Comparison of ENCODE assay signal across 8 mouse cellular contexts in the genomic region with DNA sequence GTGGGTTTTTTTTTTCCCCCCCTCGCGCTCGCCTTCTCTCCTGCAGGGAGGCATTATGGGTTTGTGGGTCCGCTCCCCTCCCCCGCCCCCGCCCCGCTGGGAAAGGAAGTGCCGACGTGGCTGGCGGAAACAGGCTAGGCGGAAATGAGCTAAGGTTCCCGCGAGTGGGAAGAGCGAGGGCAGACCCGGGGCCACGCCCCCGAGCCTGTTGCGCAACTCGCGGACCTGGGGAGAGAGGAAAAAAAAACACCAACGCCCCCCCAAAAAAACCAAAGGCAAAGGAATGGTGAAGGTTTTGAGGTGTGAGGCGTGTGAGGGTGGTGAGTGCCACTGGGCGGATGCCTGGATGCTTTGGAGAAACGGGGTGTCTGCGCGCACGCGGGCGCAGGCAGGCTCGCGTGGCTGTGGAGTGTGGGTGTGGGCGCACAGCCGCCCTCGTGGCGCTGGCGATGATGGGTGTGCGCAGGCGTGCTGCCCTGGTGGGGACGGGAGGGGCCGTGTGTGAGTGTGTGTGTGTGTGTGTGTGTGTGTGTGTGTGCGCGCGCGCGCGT. TPM values are rescaled to one million over a fixed set of nuclear protein-coding genes. Genes with fewer than 3 reads are reported as not detected.
DNase-seq lines count a peak whose midpoint lies in the region; ATAC-seq and TF ChIP-seq lines count a peak whose summit lies in the region.

No protein-coding gene starts in this region.

- H3K4me2 ChIP-seq in forebrain, embryonic 15.5 days (replicated peaks) = peak overlapping the region; percentile 49

- H3K4me1 ChIP-seq in ES-E14 (ENCODE audit: control insufficient read depth in 2 of 2, insufficient read depth in 2 of 2, low read length in 2 of 2, poor library complexity in 1 of 2) = 0 out of 4 replicates have a peak, but pooled peaks cover 0 to 1% of the 10 kb centered on the region in 2 experiments
- peaks cover 13% of the 10 kb centered on the region for H3K4me1 ChIP-seq in forebrain, embryonic 15.5 days
- H3K4me1 ChIP-seq in hindbrain, embryonic 10.5 days (replicated peaks) = peaks cover 8% of the 10 kb centered on the region; the same call in 1 of the 2 replicates

- peak; percentile 79 for ATAC-seq in forebrain, embryonic 15.5 days (replicated peaks)

- no peak for DNase-seq in ES-E14 (ENCODE audit: low read depth, low spot score)
- DNase-seq in c-Kit-positive CD71-negative TER-119-negative erythroid progenitor cells, embryonic 14.5 days (ENCODE audit: low read depth) = peak; percentile 75
- DNase-seq in hindbrain, embryonic 10.5 days (ENCODE audit: low spot score) = peak; percentile 64
- peak; percentile 59 to 68 for DNase-seq in left cerebral cortex, adult 8-10 months (ENCODE audit: low spot score in 2 of 2)
- DNase-seq in right cerebral cortex, postnatal 10 days (ENCODE audit: low spot score in 2 of 2) = peak; percentile 88
- peak; percentile 91 for DNase-seq in urinary bladder, postnatal 14 days (ENCODE audit: low spot score)

- peaks cover 3% of the 10 kb centered on the region for H3K36me3 ChIP-seq in ES-E14 (ENCODE audit: control insufficient read depth, insufficient read depth, low read length, poor library complexity, severe bottlenecking)
- no peaks in the 10 kb centered on the region for H3K36me3 ChIP-seq in forebrain, embryonic 15.5 days
- peaks cover 24% of the 10 kb centered on the region for H3K36me3 ChIP-seq in hindbrain, embryonic 10.5 days
- no peaks in the 10 kb centered on the region for H3K36me3 ChIP-seq in macrophage (ENCODE audit: inconsistent target)

- peak overlapping the region; percentile 96 for H3K9ac ChIP-seq in ES-E14 (ENCODE audit: insufficient read depth, low read depth, low read length, poor library complexity, severe bottlenecking)
- H3K9ac ChIP-seq in forebrain, embryonic 15.5 days (replicated peaks) = peak overlapping the region; percentile 50

- WGBS in forebrain, embryonic 15.5 days = 30% methylated on average over 38 of the region's 46 CpGs
- 21% methylated on average over 46 of the region's 46 CpGs for WGBS in hindbrain, embryonic 10.5 days
- 17% methylated on average over 31 of the region's 46 CpGs for WGBS in macrophage (ENCODE audit: missing documents)

- H3K4me3 ChIP-seq in ES-E14 (ENCODE audit: insufficient read depth in 1 of 2, low read depth in 1 of 2, low read length in 2 of 2, poor library complexity in 1 of 2, severe bottlenecking in 1 of 2) = peak overlapping the region; percentile 82 to 89
- peak overlapping the region; percentile 59 for H3K4me3 ChIP-seq in forebrain, embryonic 15.5 days
- H3K4me3 ChIP-seq in hindbrain, embryonic 10.5 days = peak overlapping the region; percentile 58
- peak overlapping the region; percentile 26 for H3K4me3 ChIP-seq in macrophage (ENCODE audit: inconsistent target)

- H3K79me2 ChIP-seq in macrophage (ENCODE audit: inconsistent target) = peaks cover 39% of the 10 kb centered on the region

- in situ Hi-C loops in ES-E14 (cut with MboI; ENCODE audit: low sequenced_read_pairs in 2 of 2, unreplicated experiment in 2 of 2) = no loop called here

- no peaks in the 10 kb centered on the region for H3K27me3 ChIP-seq in forebrain, embryonic 15.5 days
- no peaks in the 10 kb centered on the region for H3K27me3 ChIP-seq in hindbrain, embryonic 10.5 days (ENCODE audit: insufficient read depth, poor library complexity, severe bottlenecking)

- no peaks in the 10 kb centered on the region for H3K9me3 ChIP-seq in ES-E14 (ENCODE audit: control insufficient read depth, insufficient read depth, low read depth, low read length)
- H3K9me3 ChIP-seq in forebrain, embryonic 15.5 days = no peaks in the 10 kb centered on the region
- no peaks in the 10 kb centered on the region for H3K9me3 ChIP-seq in hindbrain, embryonic 10.5 days

- H3K27ac ChIP-seq in ES-E14 (ENCODE audit: insufficient read depth, low read depth, low read length, poor library complexity, severe bottlenecking) (peak overlapping the region; percentile 91), macrophage (peak overlapping the region; percentile 84)
- H3K27ac ChIP-seq in forebrain, embryonic 15.5 days (replicated peaks) = peak overlapping the region; percentile 94
- H3K27ac ChIP-seq in hindbrain, embryonic 10.5 days = peak overlapping the region; percentile 91

TF ChIP-seq in ES-E14, 5 proteins besides CTCF, POLR2A, EP300 and RAD21:
- TF ChIP-seq ZNF384 (IDR thresholded peaks at IDR 0.05; ENCODE audit: low read depth, low read length) (peak; percentile 75), CHD2 (IDR thresholded peaks at IDR 0.05; ENCODE audit: low read depth, low read length) (no peak)

RNA-seq across cellular contexts. Expression of a gene that starts 1.8 kb away (rescaled TPM):
- 236 and 337 TPM in 2 replicates for total RNA-seq in ES-E14 (2012; rRNA removed)
- 552 and 561 TPM in 2 replicates for polyA plus RNA-seq in forebrain, embryonic 15.5 days (2015; fragmentation: Nextera tagmentation; extraction: Ambion mirVana)
- polyA plus RNA-seq in hindbrain, embryonic 10.5 days (2016; fragmentation: Nextera tagmentation; extraction: Ambion mirVana) = 514 and 571 TPM in 2 replicates
- total RNA-seq in left cerebral cortex, adult 8-10 months (2022) = 100 to 1,000 TPM; 291 to 334 (median 319) TPM
- 100 to 1,000 TPM; 169 to 473 (median 283) TPM for total RNA-seq in macrophage (2018; cell fraction: chromatin; rRNA removed)
- total RNA-seq in macrophage (2018; cell fraction: cytosol; rRNA removed) = 100 to 1,000 TPM; 168 to 303 (median 214) TPM
- total RNA-seq in macrophage (2018; cell fraction: nucleus; rRNA removed) = 100 to 1,000 TPM; 245 to 429 (median 362) TPM
- polyA plus RNA-seq in macrophage (2018) = 146 to 528 TPM (median 198 TPM) in 3 replicates

RNA-seq across cellular contexts. Expression of a gene that starts 33.9 kb away (rescaled TPM):
- 0.53 and 0.67 TPM in 2 replicates for total RNA-seq in ES-E14 (2012; rRNA removed)
- 19.3 and 20.2 TPM in 2 replicates for polyA plus RNA-seq in forebrain, embryonic 15.5 days (2015; fragmentation: Nextera tagmentation; extraction: Ambion mirVana)
- 7.2 and 9.0 TPM in 2 replicates for polyA plus RNA-seq in hindbrain, embryonic 10.5 days (2016; fragmentation: Nextera tagmentation; extraction: Ambion mirVana)
- total RNA-seq in left cerebral cortex, adult 8-10 months (2022) = 10 to 100 TPM; 14.5 to 16.3 (median 15.8) TPM
- total RNA-seq in macrophage (2018; cell fraction: chromatin; rRNA removed) = under 1 TPM in 4 of 26 experiments, not detected in 22; 0.21 to 0.53 (median 0.40) TPM
- total RNA-seq in macrophage (2018; cell fraction: cytosol; rRNA removed) = 1 to 10 TPM in 9 of 26 experiments, under 1 TPM in 17; 0.18 to 1.4 (median 0.61) TPM
- total RNA-seq in macrophage (2018; cell fraction: nucleus; rRNA removed) = under 1 TPM in 12 of 26 experiments, not detected in 14; 0.20 to 0.69 (median 0.32) TPM
- 1.1 to 1.3 TPM (median 1.2 TPM) in 3 replicates for polyA plus RNA-seq in macrophage (2018)

RNA-seq across cellular contexts. Expression of a gene that starts 38.2 kb away (rescaled TPM):
- not detected in 2 replicates for total RNA-seq in ES-E14 (2012; rRNA removed)
- 0.17 TPM in 1 of 2 replicates, not detected in the other for polyA plus RNA-seq in forebrain, embryonic 15.5 days (2015; fragmentation: Nextera tagmentation; extraction: Ambion mirVana)
- polyA plus RNA-seq in hindbrain, embryonic 10.5 days (2016; fragmentation: Nextera tagmentation; extraction: Ambion mirVana) = 0.14 TPM in 1 of 2 replicates, not detected in the other
- under 1 TPM; 0.21 to 0.67 (median 0.38) TPM for total RNA-seq in left cerebral cortex, adult 8-10 months (2022)
- total RNA-seq in macrophage (2018; cell fraction: chromatin; rRNA removed) = not detected
- not detected for total RNA-seq in macrophage (2018; cell fraction: cytosol; rRNA removed)
- total RNA-seq in macrophage (2018; cell fraction: nucleus; rRNA removed) = not detected
- not detected in 3 replicates for polyA plus RNA-seq in macrophage (2018)

Comparison
In these comparisons a context has a peak if more than half of its experiments do, and no peak if none do; other contexts are left out.
1. H3K4me3 ChIP-seq: peak in every context shown above with its lines; median percentile 86 in ES-E14; 59 in forebrain, embryonic 15.5 days; 58 in hindbrain, embryonic 10.5 days; 26 in macrophage.